Mouse (Mus musculus): ENCODE results near the gene Jmjd4. TPM values are rescaled to one million over a fixed set of nuclear protein-coding genes. Genes with fewer than 3 reads are reported as not detected.

Gene Jmjd4
- 10 to 100 TPM; 28.4 to 28.9 TPM for total RNA-seq (2021)

GRCm38 (mm10) chr11:59449741-59450229 lies at the start of gene Jmjd4:
Gene Jmjd4, plus strand, starts transcription at chr11:59450045.
- intact Hi-C loops (cut with DNase I): no loop called here
- DNase-seq (ENCODE audit: low spot score in 2 of 2): peak; percentile 93 to 95

GRCm38 (mm10) chr11:59400876-59401275 lies 49.0 kb upstream of the Jmjd4 start:
- DNase-seq (ENCODE audit: low spot score in 2 of 2): no peak
- intact Hi-C loops (cut with DNase I): no loop called here

- DNase-seq (ENCODE audit: low spot score in 2 of 2): no peak
- intact Hi-C loops (cut with DNase I): no loop called here
Observed at GRCm38 (mm10) chr11:59405761-59406160, 44.1 kb upstream of the Jmjd4 start.

GRCm38 (mm10) chr11:59410851-59411250 lies 39.0 kb upstream of the Jmjd4 start:
- DNase-seq (ENCODE audit: low spot score in 2 of 2): no peak
- intact Hi-C loops (cut with DNase I): no loop called here

- DNase-seq (ENCODE audit: low spot score in 2 of 2): no peak
- intact Hi-C loops (cut with DNase I): no loop called here
Observed at GRCm38 (mm10) chr11:59412058-59412457, 37.8 kb upstream of the Jmjd4 start.

GRCm38 (mm10) chr11:59412999-59413863 lies 36.6 kb upstream of the Jmjd4 start:
- intact Hi-C loops (cut with DNase I): no loop called here

GRCm38 (mm10) chr11:59418708-59419107 lies 31.1 kb upstream of the Jmjd4 start:
- intact Hi-C loops (cut with DNase I): no loop called here

More at GRCm38 (mm10) chr11:59412999-59413863, 36.6 kb upstream of the Jmjd4 start:
- peak; percentile 35 to 67 for DNase-seq (ENCODE audit: low spot score in 2 of 2)

GRCm38 (mm10) chr11:59421436-59421835 lies 28.4 kb upstream of the Jmjd4 start:
- intact Hi-C loops (cut with DNase I): no loop called here
- DNase-seq (ENCODE audit: low spot score in 2 of 2): no peak

More at GRCm38 (mm10) chr11:59418708-59419107, 31.1 kb upstream of the Jmjd4 start:
- no peak for DNase-seq (ENCODE audit: low spot score in 2 of 2)

GRCm38 (mm10) chr11:59421967-59422366 lies 27.9 kb upstream of the Jmjd4 start:
- intact Hi-C loops (cut with DNase I): no loop called here
- no peak for DNase-seq (ENCODE audit: low spot score in 2 of 2)

GRCm38 (mm10) chr11:59423010-59423588 lies 26.7 kb upstream of the Jmjd4 start:
- no peak for DNase-seq (ENCODE audit: low spot score in 2 of 2)
- intact Hi-C loops (cut with DNase I): no loop called here

- intact Hi-C loops (cut with DNase I): loop anchor here (2.0 kb wide), 1 partner anchor 117 kb away; no protein-coding TSS in a partner anchor
- DNase-seq (ENCODE audit: low spot score in 2 of 2): peak; percentile 44 to 62
Observed at GRCm38 (mm10) chr11:59425671-59426101, 24.2 kb upstream of the Jmjd4 start.

GRCm38 (mm10) chr11:59428057-59428660 lies 21.7 kb upstream of the Jmjd4 start:
- DNase-seq (ENCODE audit: low spot score in 2 of 2): no peak
- intact Hi-C loops (cut with DNase I): no loop called here

GRCm38 (mm10) chr11:59429959-59430358 lies 19.9 kb upstream of the Jmjd4 start:
- DNase-seq (ENCODE audit: low spot score in 2 of 2): no peak
- intact Hi-C loops (cut with DNase I): no loop called here

GRCm38 (mm10) chr11:59432261-59432660 lies 17.6 kb upstream of the Jmjd4 start:
- intact Hi-C loops (cut with DNase I): no loop called here
- DNase-seq (ENCODE audit: low spot score in 2 of 2): no peak

GRCm38 (mm10) chr11:59437954-59438353 lies 11.9 kb upstream of the Jmjd4 start:
- no peak for DNase-seq (ENCODE audit: low spot score in 2 of 2)
- intact Hi-C loops (cut with DNase I): no loop called here

GRCm38 (mm10) chr11:59443102-59443501 lies 6.7 kb upstream of the Jmjd4 start:
- no peak for DNase-seq (ENCODE audit: low spot score in 2 of 2)
- intact Hi-C loops (cut with DNase I): no loop called here

GRCm38 (mm10) chr11:59450230-59450771 lies 456 bp downstream of the Jmjd4 start:
- peak; percentile 19 to 36 for DNase-seq (ENCODE audit: low spot score in 2 of 2)
- intact Hi-C loops (cut with DNase I): no loop called here

GRCm38 (mm10) chr11:59451086-59451485 lies 1.2 kb downstream of the Jmjd4 start, which contains the start of gene Snap47:
Gene Snap47, minus strand, starts transcription at chr11:59451186.
- intact Hi-C loops (cut with DNase I): no loop called here
- DNase-seq (ENCODE audit: low spot score in 2 of 2): no peak

- intact Hi-C loops (cut with DNase I): no loop called here
Observed at GRCm38 (mm10) chr11:59456346-59456745, 6.5 kb downstream of the Jmjd4 start.

GRCm38 (mm10) chr11:59456891-59457290 lies 7.0 kb downstream of the Jmjd4 start:
- intact Hi-C loops (cut with DNase I): no loop called here
- no peak for DNase-seq (ENCODE audit: low spot score in 2 of 2)

More at GRCm38 (mm10) chr11:59456346-59456745, 6.5 kb downstream of the Jmjd4 start:
- DNase-seq (ENCODE audit: low spot score in 2 of 2): no peak

Data from left cerebral cortex, postnatal 25 days (tissue).